Mouse (Mus musculus) small intestine, adult 2 months (tissue): ENCODE measurements around the gene Sirt6.

Experiments
- CTCF ChIP-seq: fragments of 200-500 bp; IDR thresholded peaks from 2 replicates; pipeline ENCODE4 v1.5.1; 2012; ENCODE audit warnings: low read depth, mild to moderate bottlenecking, control low read depth, inconsistent platforms, low read length, moderate library complexity, mixed read lengths; ENCODE audit not compliant: insufficient replicate concordance, insufficient read length; ENCODE audit errors: extremely low read depth
- POLR2A ChIP-seq: fragments of 200-500 bp; IDR thresholded peaks from 2 replicates; pipeline ENCODE4 v1.6.1; 2012; ENCODE audit warnings: low read depth, mild to moderate bottlenecking, control low read depth, inconsistent platforms, low read length, moderate library complexity

GRCm38 (mm10) chr10:81595599-81595998 is 32.0 kb downstream of the Sirt6 start:
- TF ChIP-seq CTCF (no peak), POLR2A (no peak)
